Mouse (Mus musculus): ENCODE measurements at regions not wholly inside any gene's neighbourhood (a gene's known extent, or its start where the extent isn't known, plus 50 kb on each side); places are given as distances from the start of the nearest gene placed in this dataset.

DNA sequence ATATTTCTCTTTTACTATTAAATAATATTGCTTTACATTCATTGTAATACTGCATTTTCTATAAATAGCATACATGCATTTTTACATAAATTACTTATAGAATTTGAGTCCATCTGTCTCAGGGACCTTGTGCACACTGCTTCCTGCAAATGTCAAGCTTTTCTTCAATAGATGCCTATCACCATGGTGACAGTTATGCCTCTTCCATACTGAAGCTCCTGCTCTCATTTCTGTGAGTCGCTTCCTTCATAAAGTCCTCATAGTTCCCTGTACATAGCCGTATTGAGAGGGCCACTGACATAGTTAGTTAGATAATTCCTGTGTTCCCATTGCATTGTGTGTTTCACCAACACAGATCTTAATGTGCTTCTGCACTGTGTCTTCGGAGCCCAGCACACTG, 244.7 kb downstream of the Fam49a start:
- no peak for TF ChIP-seq CTCF (IDR thresholded peaks at IDR 0.05; ENCODE audit: low read depth)
- TF ChIP-seq EP300 (IDR thresholded peaks at IDR 0.05; ENCODE audit: low read depth): no peak

Data from liver, postnatal 0 days (tissue).